Mouse (Mus musculus) layer of hippocampus, adult 11-12 months (tissue): ENCODE measurements around the gene Itgal.
"Not testable (repeated sequence)": the region's sequence is repeated elsewhere in the genome, so short reads cannot be mapped to it uniquely, and the experiment has no call there.

Source experiments
- DNase-seq: peaks from one replicate; pipeline ENCODE4 v3.0.0; 2022; ENCODE audit warnings: low spot score

Itgal gene

DNA sequence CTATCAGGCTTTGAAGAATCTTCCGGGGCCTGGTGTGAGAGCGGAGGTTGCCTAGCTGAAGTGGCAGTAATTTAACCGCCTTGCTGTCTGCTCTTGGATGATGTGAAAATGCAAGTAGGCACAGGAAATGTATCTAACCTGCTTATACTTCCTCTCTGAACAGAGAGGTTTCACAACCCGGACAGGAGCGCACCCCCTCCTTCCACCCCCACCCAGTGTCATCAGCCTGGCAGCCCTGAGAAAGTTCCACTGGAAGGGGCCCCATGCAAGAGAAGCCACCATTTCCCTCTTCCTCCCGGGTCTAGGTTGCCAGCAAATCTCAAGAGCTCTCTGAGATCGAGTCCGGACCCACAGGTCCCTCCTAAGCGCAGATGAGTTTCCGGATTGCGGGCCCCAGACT, at the start of gene Itgal:
Gene Itgal (plus strand): TSS at position 163 of the 400 bp plus-strand sequence.
- DNase-seq, result no peak

- DNase-seq, result not testable (repeated sequence)
Observed at GRCm38 (mm10) chr7:127250511-127250910, 45.5 kb upstream of the Itgal start.

- DNase-seq, result no peak
Observed at GRCm38 (mm10) chr7:127252414-127252813, 43.6 kb upstream of the Itgal start.

- no peak for DNase-seq
Observed at GRCm38 (mm10) chr7:127253341-127253740, 42.7 kb upstream of the Itgal start.

GRCm38 (mm10) chr7:127253821-127254769, 42.0 kb upstream of the Itgal start:
- DNase-seq, result peak; percentile 94

- DNase-seq, result no peak
Observed at GRCm38 (mm10) chr7:127255008-127255407, 41.1 kb upstream of the Itgal start.

GRCm38 (mm10) chr7:127255965-127256364, 40.1 kb upstream of the Itgal start:
- no peak for DNase-seq

DNA sequence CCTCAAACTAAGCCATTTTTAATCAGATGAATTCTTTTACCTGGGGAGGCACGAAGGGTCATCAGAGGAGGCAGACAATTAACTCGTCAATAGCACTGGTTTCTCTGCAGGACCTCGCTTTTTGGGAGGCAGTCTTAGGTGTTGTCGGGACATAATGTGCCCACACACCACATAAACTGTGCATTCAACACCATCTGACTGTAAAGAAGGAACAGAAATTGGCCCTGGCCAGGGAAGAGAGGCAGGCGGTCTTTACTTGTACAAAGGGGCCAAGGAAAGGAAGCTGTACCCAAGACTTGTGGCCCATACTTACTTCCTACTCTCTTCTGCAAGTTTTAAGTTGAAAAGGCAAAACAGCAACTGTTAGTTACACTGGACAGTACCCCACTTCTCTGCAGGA, 39.5 kb upstream of the Itgal start:
- DNase-seq, result no peak

- no peak for DNase-seq
Observed at GRCm38 (mm10) chr7:127259186-127259905, 36.7 kb upstream of the Itgal start.

- DNase-seq, result peak; percentile 99
Observed at GRCm38 (mm10) chr7:127260309-127261111, 35.5 kb upstream of the Itgal start, which contains the start of gene Dctpp1. Gene Dctpp1 (minus strand): TSS chr7:127260709.

GRCm38 (mm10) chr7:127262218-127262961, 33.7 kb upstream of the Itgal start:
- no peak for DNase-seq

DNA sequence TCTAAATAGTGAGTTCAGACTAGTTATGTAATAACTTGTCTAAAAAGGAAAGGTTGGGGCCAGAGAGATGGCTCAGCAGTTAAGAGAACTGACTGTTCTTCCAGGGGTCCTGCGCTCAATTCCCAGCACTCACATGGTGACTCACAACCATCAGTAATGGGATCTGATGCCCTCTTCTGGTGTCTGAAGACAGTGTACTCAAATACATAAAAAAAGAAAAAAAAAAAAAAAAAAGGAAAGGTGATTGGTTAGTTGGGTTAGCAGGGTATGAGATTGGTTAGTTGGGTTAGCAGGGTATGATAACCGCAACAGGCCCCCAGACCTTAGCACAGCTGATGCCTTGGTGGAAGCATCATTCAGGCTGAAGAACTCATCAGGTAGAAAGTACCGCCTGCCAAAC, 32.5 kb upstream of the Itgal start:
- no peak for DNase-seq

DNA sequence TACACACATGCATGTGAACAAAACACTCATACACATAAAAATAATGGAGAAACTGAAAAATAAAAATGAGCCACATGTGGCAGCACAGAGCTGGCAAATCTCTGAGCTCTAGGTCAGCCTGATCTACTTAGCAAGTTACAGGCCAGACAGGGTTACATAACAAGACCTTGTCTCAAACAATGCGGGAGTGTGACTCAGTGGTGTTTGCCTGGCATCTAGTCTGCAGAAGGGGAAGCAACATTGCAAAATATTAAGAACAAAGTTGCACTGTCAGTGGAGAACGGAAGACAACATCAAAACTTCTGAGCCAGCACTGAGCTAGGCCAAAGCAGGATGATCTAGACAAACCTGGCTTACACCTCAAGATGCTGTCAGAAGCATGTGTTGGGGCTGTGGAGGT, 25.8 kb upstream of the Itgal start:
- DNase-seq, result no peak

DNA sequence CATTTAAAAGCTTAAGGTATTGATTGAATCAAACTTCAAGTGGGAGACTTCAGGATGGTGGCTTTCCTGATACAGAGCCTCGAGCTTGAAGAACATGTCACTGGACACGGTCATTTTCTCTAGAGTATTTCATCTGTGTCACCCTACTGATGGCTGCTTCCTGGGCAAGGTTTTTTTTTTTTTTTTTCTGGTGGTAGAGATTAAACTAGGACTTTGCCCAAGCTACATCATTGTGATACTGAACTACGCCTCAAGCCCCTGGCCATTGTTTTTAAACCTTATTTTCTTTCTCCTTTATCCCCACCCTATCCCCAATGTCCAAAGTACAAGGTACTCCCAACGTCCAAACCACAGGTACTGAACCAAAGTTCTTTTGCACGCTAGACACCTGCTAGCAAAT, 25.4 kb upstream of the Itgal start:
- no peak for DNase-seq

DNA sequence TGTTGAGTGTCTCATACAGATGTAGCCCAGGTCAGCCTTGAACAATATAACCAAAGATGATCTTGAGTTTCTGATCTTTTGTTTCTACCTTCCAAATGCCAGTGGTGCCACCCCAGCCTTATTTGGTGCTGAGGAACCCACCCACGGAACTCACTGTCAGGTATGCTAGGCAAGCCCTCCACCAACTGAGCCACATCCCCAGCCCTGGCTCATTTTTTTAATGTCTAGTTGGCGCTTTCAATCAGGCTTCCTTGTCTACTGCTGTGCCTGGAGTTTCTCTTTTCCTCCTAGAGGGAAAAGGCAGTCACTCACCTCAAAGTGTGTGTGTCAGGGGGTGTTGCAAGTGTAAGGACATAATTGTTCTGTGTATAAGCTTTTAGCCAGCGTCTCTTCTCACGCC, 25.0 kb upstream of the Itgal start:
- DNase-seq, result no peak

DNA sequence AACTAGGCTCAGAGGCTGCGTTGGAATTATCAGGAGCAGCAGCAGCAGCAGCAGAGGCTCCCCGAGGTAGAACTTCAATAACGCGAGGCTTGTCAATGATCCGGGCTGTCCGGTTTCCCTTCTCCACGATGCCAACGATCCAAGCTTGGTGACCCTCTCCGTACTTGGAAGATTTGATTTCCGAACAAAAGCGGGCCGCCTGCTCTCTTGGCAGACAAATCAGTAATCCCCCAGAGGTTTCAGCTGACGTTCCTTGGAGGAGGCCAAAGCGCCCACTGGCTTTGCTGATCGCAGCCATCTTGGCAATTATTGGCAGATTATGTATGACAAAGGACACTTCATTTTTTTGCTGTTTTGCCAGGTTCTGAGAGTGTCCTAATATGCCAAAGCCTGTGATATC, 23.5 kb upstream of the Itgal start:
- DNase-seq, result no peak

GRCm38 (mm10) chr7:127273118-127273923, 22.7 kb upstream of the Itgal start:
- no peak for DNase-seq

GRCm38 (mm10) chr7:127273925-127274789, 21.9 kb upstream of the Itgal start, which contains the start of gene Sephs2:
Gene Sephs2 (minus strand): TSS chr7:127274055.
- peak; percentile 98 for DNase-seq

DNA sequence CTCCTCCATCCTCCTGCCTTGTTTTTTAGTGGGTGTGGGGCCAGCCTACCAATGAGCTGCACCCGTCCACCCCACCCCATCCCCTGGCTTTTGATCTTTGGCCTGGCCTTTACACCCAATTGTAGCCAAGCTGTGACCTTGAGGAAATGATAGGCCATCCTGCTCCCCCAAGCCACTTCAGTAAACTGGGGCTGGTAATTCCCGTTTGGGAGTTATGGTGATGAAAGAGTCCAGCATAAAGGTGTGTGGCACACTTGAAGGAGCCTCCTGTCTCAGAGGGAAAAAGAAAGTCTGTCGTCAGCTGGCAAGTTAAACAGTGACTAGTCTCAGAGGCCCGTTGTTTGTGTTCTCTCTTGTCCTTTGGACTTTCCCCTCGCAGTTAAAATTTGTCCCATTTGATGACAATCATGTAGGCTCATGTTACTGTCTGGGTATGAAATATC, 19.5 kb upstream of the Itgal start:
- DNase-seq, result no peak
